Mouse (Mus musculus): ENCODE measurements around the gene Ptk7.

The Ptk7 gene

DNA sequence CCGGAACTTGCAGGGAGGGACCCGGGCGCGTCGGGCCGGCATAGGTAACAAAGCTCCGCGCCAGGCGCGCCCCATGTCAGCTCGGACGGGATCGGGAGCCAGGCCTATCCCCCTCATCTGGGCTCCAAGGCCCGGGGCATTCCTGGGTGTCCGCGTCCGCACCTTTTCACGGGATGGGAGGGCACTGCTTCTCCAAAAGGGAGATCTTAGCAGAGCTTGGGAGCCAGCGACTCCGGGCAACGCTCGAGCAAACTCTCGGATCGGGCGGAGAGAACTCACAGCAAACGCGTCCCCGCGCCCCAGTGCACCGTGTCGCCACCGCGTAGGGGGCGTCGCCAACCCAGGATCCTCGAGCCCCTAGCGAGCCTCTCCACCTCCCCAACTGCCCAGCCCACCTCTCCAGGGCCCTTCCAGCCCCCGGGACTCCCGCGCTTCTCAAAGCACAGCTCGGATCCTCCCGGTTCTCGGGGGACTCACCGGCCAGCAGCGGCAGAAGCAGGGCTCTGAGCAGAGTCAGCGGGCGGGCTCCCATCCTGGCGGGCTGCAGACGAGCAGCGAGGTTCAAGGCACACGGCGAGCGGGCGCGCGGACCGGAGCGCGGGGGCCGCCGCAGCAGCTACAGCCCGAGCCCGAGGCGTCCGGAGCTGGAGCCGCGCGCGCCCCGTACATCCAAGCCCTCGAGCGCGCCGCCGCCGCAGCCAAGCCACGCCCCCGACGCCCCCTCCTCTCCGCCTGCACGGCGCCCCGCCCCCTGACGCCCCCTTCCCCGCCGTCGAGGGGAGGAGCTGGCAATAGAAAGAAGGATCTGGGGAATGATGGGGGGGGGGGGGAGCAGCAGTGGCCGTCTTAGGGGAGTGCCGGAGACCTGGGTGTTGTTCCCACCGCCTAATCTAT is at the start of gene Ptk7:
Ptk7 (minus strand) TSS at position 714 of the 894 bp plus-strand sequence.
- under 1% methylated on average over 72 of the region's 90 CpGs for WGBS

- 51% methylated on average over 9 of the region's 9 CpGs for WGBS
These were observed 49.6 kb upstream of the Ptk7 start for GRCm38 (mm10) chr17:46678911-46679310.

GRCm38 (mm10) chr17:46678416-46678815 is 49.1 kb upstream of the Ptk7 start, which contains the start of gene Mea1:
Mea1 (plus strand) TSS chr17:46678793.
- WGBS: 79% methylated on average over 9 of the region's 9 CpGs

DNA sequence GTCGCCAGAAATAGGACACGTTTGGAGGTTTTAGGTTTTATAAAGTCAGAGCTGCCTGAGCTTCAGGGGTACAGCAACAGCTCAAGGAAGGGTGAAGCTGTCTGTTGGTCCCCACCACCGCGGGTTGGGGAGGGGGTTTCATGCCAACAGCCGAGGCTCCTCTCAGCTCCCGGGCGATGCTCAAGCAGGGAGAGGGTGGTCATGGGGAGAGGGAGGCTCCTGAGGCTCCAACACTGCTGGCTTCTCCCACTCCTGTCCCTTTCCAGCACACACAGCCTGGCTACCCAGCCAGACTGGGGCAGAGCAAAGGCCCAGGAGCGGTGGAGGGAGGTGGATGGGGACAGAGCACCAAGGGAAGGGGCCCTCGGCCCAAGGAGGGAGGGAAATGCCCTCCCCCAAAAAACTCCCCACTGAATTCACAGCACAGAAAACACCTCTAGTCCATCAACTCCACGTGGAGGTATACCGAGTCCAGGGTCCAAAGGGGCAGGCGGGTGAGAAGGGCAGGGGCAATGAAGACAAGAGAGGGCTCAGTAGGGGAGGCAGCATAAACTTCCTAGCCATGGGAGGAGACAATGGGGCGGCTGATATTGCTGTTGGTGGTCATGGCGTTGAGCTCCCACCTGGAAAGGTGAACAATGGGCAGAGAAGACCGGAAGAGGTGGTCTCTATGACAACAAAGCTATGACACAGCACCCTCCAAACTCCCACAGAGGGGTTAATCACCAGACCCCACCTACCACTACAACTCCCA is 45.4 kb upstream of the Ptk7 start:
- 19% methylated on average over 15 of the region's 15 CpGs for WGBS

- WGBS: under 1% methylated on average over 43 of the region's 43 CpGs
These were observed 44.7 kb upstream of the Ptk7 start, which contains the start of gene Rrp36 for GRCm38 (mm10) chr17:46673850-46674529. Rrp36 (minus strand) TSS chr17:46674352.

DNA sequence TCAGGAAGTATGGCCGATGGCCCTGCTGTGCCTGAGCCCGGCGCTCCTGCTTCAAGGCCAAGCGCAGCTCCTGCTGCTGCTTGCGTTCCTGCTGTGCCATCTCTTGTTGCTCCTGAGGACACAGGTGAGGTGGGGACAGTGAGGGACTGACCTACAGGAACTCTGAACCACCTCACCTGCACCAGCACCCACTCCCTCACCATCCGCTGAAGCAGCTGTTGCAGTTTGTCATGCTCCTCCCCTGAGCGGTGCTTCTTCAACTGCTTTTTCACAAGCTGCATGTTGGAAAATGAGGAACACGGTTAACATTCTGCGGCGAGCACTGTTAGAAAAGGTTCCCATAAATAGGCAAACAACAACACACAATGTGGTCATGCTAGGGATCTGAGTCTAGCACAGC is 40.6 kb upstream of the Ptk7 start:
- WGBS: 96% methylated on average over 10 of the region's 10 CpGs

- 84% methylated on average over 16 of the region's 16 CpGs for WGBS
These were observed 38.4 kb upstream of the Ptk7 start for GRCm38 (mm10) chr17:46667712-46668111.

- WGBS: 76% methylated on average over 5 of the region's 5 CpGs
These were observed 33.4 kb upstream of the Ptk7 start for GRCm38 (mm10) chr17:46662730-46663129.

DNA sequence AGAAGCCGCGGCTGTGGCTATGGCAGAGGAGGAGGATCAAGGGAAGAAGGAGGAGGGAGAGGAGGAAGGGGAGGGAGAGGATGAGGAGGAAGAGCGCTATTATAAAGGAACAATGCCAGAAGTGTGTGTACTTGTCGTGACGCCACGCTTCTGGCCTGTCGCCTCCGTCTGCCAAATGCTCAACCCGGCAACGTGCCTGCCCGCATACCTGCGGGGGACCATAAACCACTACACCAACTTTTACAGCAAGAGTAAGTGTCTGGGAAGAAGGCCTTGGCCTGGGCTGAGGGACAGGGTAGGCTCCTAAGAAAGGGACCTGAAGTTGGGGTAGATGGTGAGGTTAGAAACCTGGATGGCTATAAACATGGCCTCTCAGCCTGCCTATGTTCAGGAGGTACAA is 32.7 kb upstream of the Ptk7 start:
- 88% methylated on average over 12 of the region's 12 CpGs for WGBS

GRCm38 (mm10) chr17:46661351-46661750 is 32.0 kb upstream of the Ptk7 start:
- WGBS: 94% methylated on average over 9 of the region's 9 CpGs

GRCm38 (mm10) chr17:46656054-46656453 is 26.8 kb upstream of the Ptk7 start:
- 84% methylated on average over 6 of the region's 6 CpGs for WGBS

GRCm38 (mm10) chr17:46651755-46652547 is 22.6 kb upstream of the Ptk7 start:
- WGBS: 67% methylated on average over 20 of the region's 20 CpGs

- 66% methylated on average over 17 of the region's 17 CpGs for WGBS
These were observed 22.0 kb upstream of the Ptk7 start for GRCm38 (mm10) chr17:46651292-46651691.

- under 1% methylated on average over 58 of the region's 58 CpGs for WGBS
These were observed 21.1 kb upstream of the Ptk7 start, which contains the start of gene Cul7 for GRCm38 (mm10) chr17:46650232-46651031. Cul7 (plus strand) TSS chr17:46650337.

- WGBS: 28% methylated on average over 15 of the region's 15 CpGs
These were observed 20.5 kb upstream of the Ptk7 start for GRCm38 (mm10) chr17:46649811-46650210.

GRCm38 (mm10) chr17:46648436-46648835 is 19.1 kb upstream of the Ptk7 start:
- WGBS: 91% methylated on average over 9 of the region's 9 CpGs

DNA sequence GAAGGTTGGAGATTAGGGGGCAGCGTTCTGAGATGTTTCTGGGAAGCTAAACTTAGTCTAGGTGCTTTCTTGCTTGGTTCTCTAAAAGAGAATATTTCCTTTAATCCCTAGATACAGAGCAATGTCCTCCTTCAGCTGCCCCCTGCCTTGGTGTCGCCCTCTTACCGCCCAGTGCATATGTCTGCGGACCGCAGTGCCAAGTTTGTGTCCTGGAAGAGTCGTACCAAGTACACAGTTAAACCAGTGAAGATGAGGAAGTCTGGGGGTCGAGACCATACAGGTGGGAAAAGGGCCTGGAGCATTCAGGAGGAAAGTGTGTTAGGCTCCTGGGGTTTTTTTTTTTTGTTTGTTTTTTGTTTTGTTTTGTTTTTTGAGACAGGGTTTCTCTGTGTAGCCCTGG is 18.0 kb upstream of the Ptk7 start:
- WGBS: 90% methylated on average over 7 of the region's 7 CpGs

DNA sequence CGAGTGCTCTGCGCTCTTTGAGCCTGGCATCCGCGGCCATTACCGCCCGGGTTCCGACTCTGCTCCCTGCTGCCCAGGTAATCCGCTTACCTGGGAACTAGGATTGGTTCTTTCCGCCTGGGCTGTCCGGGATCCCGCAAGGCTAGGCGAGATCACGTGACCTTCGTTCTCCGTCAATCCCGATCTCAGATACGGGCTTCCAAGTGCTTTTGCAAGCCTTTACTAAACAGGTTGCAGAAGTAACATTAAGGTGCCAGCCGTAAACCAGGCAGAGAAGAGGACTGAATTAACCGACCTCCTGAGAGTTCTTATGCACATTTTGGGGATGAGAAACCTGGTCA is 17.0 kb upstream of the Ptk7 start:
- WGBS: under 1% methylated on average over 19 of the region's 19 CpGs

- under 1% methylated on average over 53 of the region's 53 CpGs for WGBS
These were observed 16.4 kb upstream of the Ptk7 start, which contains the start of the genes Klc4 and Mrpl2 for GRCm38 (mm10) chr17:46645561-46646321. Klc4 (minus strand) TSS chr17:46646022. Mrpl2 (plus strand) TSS chr17:46646229.
